Mouse (Mus musculus): ENCODE results near the gene Tmem88b.
A peak's percentile ranks its signal among the peaks of the same experiment; 100 is the strongest.
"Not testable (repeated sequence)": the region's sequence is repeated elsewhere in the genome, so short reads cannot be mapped to it uniquely, and the experiment has no call there.

Gene Tmem88b

GRCm38 (mm10) chr4:155760613-155761355, 24.9 kb downstream of the Tmem88b start, which contains the start of gene Atad3a:
Atad3a (minus strand) TSS chr4:155761093.
- DNase-seq (ENCODE audit: low spot score) = peak; percentile 97

DNA sequence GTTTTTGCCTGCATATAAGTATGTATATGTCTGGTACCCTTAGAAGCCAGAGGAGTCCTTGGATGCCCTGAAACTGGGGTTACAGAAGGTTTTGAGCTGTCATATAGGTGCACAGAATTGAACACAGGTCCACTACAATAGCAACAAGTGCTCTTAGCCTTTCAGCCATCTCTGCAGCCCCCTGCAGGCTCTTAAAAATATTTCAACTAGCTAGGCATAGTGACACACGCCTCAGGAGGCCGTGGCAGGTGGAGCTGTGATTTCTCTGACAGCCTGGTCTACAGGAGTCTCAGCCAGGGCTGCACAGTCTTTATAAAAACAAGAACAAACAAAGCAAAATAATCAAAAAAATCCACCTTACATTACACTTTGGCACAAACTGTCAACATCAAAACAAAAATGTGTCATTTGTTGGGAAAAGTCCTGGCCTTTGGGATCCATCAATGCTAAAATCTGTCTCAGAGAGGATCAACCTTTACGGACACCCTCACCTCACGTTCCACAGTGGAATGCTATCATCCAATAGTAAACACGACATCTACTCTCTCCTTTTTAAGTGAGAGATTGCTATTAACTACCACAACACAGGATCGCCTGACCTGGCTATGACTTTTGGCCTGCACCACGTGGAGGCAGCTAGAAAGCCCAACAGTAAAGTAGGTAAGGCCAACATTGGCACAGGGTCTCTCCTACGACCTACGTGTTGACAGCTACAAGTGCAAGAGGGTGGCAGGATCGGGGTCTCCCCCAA, 25.6 kb downstream of the Tmem88b start:
- peak; percentile 61 for DNase-seq (ENCODE audit: low spot score)

DNA sequence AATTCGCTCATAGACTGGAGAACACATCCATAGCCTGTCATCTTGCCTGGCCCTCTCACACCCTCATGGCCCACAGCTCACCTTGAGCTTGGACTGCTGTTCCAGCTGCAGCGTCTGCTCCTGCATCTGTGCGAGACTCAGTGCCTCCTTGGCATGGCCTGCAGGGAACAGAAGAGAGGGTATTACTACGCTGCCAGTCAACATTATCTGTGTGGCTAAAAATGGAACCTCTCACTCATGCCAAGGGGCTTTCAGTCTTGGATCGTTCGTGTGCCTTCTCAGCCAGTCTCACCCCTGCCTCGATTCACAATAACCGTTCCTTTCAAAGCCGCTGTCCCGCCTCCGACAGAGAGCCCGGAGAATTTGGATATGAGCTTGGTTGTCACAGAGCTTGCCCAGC, 28.7 kb downstream of the Tmem88b start:
- DNase-seq (ENCODE audit: low spot score) = no peak

DNA sequence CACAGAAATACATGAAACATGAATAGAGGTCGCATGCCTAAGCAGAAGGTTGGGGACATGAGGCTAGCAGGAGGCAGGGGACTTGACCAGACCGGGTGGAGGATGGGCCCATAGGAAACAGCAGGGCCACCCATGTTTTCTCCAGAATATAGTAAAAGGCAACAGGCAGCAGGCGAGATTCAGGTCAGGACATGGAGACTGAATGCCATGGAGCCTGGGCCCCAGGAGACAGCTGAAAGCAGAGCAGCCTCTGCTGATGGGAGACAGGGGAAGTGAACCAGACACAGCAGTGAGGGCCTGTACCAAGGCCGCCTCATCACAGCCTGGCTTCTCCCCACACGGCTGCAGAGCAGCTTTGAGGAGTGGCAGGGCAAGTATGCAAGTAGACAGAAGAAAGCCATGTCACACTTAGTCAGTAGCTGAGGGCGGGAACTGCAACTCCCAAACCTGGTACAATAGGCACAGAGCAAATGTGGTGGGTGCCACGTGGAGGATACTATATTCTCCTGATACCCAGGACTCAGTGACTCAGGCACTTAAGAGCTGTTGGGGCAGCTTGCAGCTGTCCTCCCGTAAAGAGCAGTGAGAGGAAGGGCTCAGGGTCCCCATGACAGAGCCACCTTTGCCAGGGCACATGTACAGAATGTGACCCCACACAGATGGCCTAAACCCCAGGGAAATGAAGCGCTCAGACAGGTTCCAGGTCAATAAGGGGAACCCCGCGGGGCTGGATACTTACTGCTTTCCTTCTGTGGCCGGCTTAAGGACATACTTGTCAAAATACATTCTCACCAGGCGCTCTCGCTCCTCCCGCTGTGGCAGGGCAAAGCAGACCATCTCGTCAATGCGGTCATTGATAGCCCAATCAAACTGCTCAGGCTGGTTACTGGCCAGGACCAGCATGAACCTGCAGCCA, 38.8 kb downstream of the Tmem88b start:
- no peak for DNase-seq (ENCODE audit: low spot score)

DNA sequence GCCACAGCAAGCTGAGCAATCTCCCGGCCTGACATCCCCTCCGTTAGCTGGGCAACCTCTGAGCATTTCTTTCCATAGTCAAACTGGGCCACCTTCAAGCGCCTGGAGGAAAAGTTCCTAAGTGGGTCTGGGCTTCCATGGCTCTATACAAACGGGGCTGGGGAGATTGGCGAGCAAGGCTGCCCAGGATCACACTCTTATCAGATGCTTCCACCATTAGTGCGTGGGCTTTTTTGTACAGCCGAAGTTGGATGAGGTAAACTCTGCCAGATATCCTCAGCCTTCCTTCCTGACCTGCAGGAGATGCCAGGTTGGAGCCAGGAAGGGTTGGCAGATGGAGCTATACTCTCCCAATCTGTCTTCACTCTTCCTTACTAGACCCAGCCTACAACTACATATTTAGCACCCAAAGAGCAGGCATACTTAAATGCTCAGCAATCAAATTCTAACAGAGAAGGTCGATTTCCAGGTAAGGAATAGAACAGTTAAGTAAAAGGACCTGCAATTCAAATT, 39.6 kb downstream of the Tmem88b start:
- DNase-seq (ENCODE audit: low spot score) = no peak

GRCm38 (mm10) chr4:155745136-155745535, 40.5 kb downstream of the Tmem88b start:
- DNase-seq (ENCODE audit: low spot score) = no peak

DNA sequence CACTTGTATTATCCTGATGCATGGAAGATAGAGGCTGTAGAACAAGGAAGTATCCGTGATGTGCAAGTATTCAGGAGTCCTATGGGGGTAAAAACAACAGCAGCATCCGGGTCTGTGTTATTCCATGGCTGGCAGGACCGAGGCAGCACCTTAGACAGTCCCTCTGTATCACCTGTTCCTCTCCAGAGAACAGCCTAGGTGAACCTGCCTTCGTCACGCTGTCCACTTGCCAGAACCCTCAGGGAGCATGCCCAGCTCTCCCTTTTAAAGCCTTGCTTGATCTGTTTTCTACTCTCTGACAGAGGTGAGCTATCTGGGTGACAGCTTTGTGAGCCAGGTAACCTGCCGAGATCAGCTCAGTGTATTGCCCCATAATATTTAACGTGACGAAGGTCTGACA, 41.2 kb downstream of the Tmem88b start:
- DNase-seq (ENCODE audit: low spot score) = no peak

DNA sequence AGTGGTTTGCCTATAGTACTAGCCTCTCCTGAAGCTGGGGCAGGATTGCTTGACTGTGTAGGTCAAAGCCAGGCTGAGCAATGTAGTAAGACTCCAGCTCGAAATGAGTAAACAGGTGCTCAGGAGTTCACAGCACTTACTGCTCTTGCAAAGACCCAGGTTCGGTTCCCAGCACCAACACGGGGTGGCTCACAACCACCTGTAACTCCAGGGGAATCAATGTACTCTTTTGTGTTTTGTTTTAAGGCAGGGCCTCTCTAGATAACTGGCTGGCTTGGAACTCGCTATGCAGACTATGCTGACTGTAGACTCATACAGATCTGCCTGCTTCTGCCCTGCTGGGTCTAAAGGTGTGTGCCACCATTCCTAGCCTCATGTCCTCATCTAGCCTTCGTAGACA, 43.0 kb downstream of the Tmem88b start:
- no peak for DNase-seq (ENCODE audit: low spot score)

- DNase-seq (ENCODE audit: low spot score) = not testable (repeated sequence)
Measured at GRCm38 (mm10) chr4:155740681-155741080, 45.0 kb downstream of the Tmem88b start.

DNA sequence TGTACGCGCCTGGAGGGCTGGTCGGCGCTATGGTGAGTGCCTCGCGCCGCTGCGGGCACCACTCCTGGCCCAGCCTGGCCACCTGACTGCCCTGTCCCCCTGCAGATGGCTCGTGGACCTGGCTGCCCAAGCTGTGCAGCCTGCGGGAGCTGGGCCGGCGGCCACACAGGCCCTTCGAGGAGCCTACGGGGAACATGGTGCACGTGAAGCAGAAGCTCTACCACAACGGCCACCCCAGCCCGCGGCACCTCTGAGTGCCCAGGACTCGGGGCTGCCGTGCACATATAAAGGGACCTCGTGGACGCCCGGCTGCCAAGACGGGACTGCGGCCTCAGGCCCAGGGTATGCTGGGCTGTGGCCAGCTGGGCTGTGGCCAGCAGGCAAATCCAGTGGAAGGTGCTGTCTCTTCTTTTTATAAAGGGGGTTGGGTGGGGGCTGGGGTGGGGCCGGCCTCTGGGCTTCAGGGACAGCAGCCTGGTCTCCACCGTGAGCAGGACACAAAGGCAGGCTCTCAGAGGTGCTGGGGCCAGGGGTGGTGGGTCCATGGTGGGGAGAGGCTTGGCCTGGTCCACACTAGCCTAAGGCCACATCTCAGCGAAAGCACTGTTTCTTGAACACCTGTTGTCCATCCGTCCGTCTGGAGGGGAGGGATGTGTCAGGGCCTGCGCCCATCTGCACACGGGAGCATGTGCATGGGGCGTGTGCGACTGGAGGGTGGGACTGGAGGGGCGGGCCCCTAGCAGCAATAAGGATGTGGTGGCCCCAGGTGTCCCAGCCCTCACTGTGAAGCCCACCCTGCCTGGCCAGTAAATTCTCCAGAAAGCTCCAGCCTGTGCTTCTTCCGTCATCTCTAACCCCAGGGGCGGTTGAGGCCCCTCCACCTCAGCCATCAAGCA, 45.7 kb downstream of the Tmem88b start:
- no peak for DNase-seq (ENCODE audit: low spot score)

- DNase-seq (ENCODE audit: low spot score) = no peak
Measured at GRCm38 (mm10) chr4:155739152-155739551, 46.5 kb downstream of the Tmem88b start.

GRCm38 (mm10) chr4:155738262-155738661, 47.4 kb downstream of the Tmem88b start:
- no peak for DNase-seq (ENCODE audit: low spot score)

GRCm38 (mm10) chr4:155736421-155736820, 49.3 kb downstream of the Tmem88b start:
- DNase-seq (ENCODE audit: low spot score) = no peak

- no peak for DNase-seq (ENCODE audit: low spot score)
Measured at GRCm38 (mm10) chr4:155735788-155736187, 49.9 kb downstream of the Tmem88b start.

GRCm38 (mm10) chr4:155734951-155735702, 50.5 kb downstream of the Tmem88b start:
- peak; percentile 36 for DNase-seq (ENCODE audit: low spot score)

GRCm38 (mm10) chr4:155734350-155734941, 51.2 kb downstream of the Tmem88b start, which contains the start of gene Tmem240:
Tmem240 (plus strand) TSS chr4:155734800.
- peak; percentile 94 for DNase-seq (ENCODE audit: low spot score)

GRCm38 (mm10) chr4:155733267-155733666, 52.4 kb downstream of the Tmem88b start:
- no peak for DNase-seq (ENCODE audit: low spot score)
